Mouse (Mus musculus) myocyte (in vitro differentiated cells): ENCODE measurements around the gene Zfp131. TPM values are rescaled to one million over a fixed set of nuclear protein-coding genes. Genes with fewer than 3 reads are reported as not detected.

Experiments used
- H3K27me3 ChIP-seq: one replicate; pipeline ENCODE4 v1.6.1; 2011; ENCODE audit not compliant: control insufficient read depth, insufficient read depth, insufficient read length
- H3K36me3 ChIP-seq: one replicate; pipeline ENCODE4 v1.6.1; 2011; ENCODE audit not compliant: control insufficient read depth, insufficient read depth
- H3K4me2 ChIP-seq: one replicate; pipeline ENCODE4 v1.6.1; 2011; ENCODE audit warnings: low read depth, control low read depth
- H3K4me3 ChIP-seq: one replicate; pipeline ENCODE4 v1.5.1; 2011; ENCODE audit warnings: mild to moderate bottlenecking, control low read depth, moderate library complexity
- H3K79me2 ChIP-seq: one replicate; pipeline ENCODE4 v1.6.1; 2011; ENCODE audit not compliant: control insufficient read depth, insufficient read depth
- H3ac ChIP-seq: one replicate; pipeline ENCODE4 v1.6.1; 2011; ENCODE audit not compliant: control insufficient read depth, insufficient read length
- CEBPB ChIP-seq: IDR thresholded peaks from 2 replicates; pipeline ENCODE4 v1.6.1; 2011; ENCODE audit warnings: mild to moderate bottlenecking, moderate library complexity; ENCODE audit not compliant: poor library complexity, insufficient read depth, severe bottlenecking
- E2F4 ChIP-seq: IDR thresholded peaks from one replicate; pipeline ENCODE4 v1.6.1; 2011; ENCODE audit warnings: mild to moderate bottlenecking, control low read depth, moderate library complexity; ENCODE audit not compliant: insufficient read depth
- MAX ChIP-seq: IDR thresholded peaks from one replicate; pipeline ENCODE4 v1.6.1; 2011; ENCODE audit warnings: low read depth, mild to moderate bottlenecking, control low read depth
- MYOD1 ChIP-seq, 3 experiments: IDR thresholded peaks; one replicate each; pipeline ENCODE4 v1.6.1; 2011; ENCODE audit warnings: control low read depth in 2 of 3, low read depth in 2 of 3, mild to moderate bottlenecking in 2 of 3, moderate library complexity in 1 of 3; ENCODE audit not compliant: insufficient read length in 2 of 3, control insufficient read depth in 1 of 3
- MYOG ChIP-seq, 3 experiments: IDR thresholded peaks; one replicate each; pipeline ENCODE4 v1.6.1; 2011; ENCODE audit warnings: control low read depth in 2 of 3, low read depth in 2 of 3, mild to moderate bottlenecking in 2 of 3; ENCODE audit not compliant: insufficient read length in 2 of 3, control insufficient read depth in 1 of 3, insufficient read depth in 1 of 3
- POLR2A ChIP-seq: IDR thresholded peaks from one replicate; pipeline ENCODE4 v1.6.1; 2011; ENCODE audit warnings: low read depth, mild to moderate bottlenecking, control low read depth, moderate library complexity; ENCODE audit not compliant: insufficient read length
- POLR2AphosphoS2 ChIP-seq: IDR thresholded peaks from one replicate; pipeline ENCODE4 v1.6.1; 2011; ENCODE audit warnings: low read depth, control low read depth; ENCODE audit not compliant: insufficient read length
- REST ChIP-seq: IDR thresholded peaks from one replicate; pipeline ENCODE4 v1.6.1; 2011; ENCODE audit warnings: mild to moderate bottlenecking, control low read depth, moderate library complexity; ENCODE audit not compliant: insufficient read depth, insufficient read length
- SRF ChIP-seq: IDR thresholded peaks from one replicate; pipeline ENCODE4 v1.6.1; 2011; ENCODE audit warnings: low read depth; ENCODE audit not compliant: control insufficient read depth, insufficient read length
- TCF12 ChIP-seq: IDR thresholded peaks from one replicate; pipeline ENCODE4 v1.6.1; 2011; ENCODE audit warnings: mild to moderate bottlenecking, control low read depth; ENCODE audit not compliant: poor library complexity, insufficient read depth, severe bottlenecking
- TCF3 ChIP-seq: IDR thresholded peaks from one replicate; pipeline ENCODE4 v1.6.1; 2011; ENCODE audit warnings: low read depth, control low read depth; ENCODE audit not compliant: insufficient read length
- USF1 ChIP-seq: IDR thresholded peaks from one replicate; pipeline ENCODE4 v1.6.1; 2011; ENCODE audit warnings: low read depth, mild to moderate bottlenecking, control low read depth, moderate library complexity
- polyA plus RNA-seq: library from polyadenylated mRNA; unstranded; fragments of >200 nt; fragmentation: generic; extraction: Trizol; gene quantifications from one replicate; pipeline ENCODE4 v1.2.1, GENCODE M21; 2012; ENCODE audit warnings: missing spikeins

Gene Zfp131
- polyA plus RNA-seq, 1 experiment, result 9.1 TPM

- no peaks in the 10 kb centered on the region for H3K79me2 ChIP-seq
- H3K36me3 ChIP-seq, result no peaks in the 10 kb centered on the region
- H3K4me3 ChIP-seq, result no peak overlapping the region
- H3K4me2 ChIP-seq, result peak overlapping the region; percentile 27
- TF ChIP-seq MYOG (IDR thresholded peaks at IDR 0.05; ENCODE audit: control insufficient read depth in 1 of 3, insufficient read depth in 1 of 3, insufficient read length in 2 of 3, low read depth in 2 of 3) (no peak), SRF (no peak), POLR2A (no peak), MAX (no peak), POLR2AphosphoS2 (no peak), E2F4 (no peak), TCF12 (no peak), CEBPB (no peak), REST (no peak), USF1 (no peak), MYOD1 (IDR thresholded peaks at IDR 0.05; ENCODE audit: control insufficient read depth in 1 of 3, insufficient read length in 2 of 3, low read depth in 2 of 3) (no peak), TCF3 (no peak)
- H3ac ChIP-seq, result no peak overlapping the region
- no peaks in the 10 kb centered on the region for H3K27me3 ChIP-seq
Observed at GRCm38 (mm10) chr13:119723368-119723767, 67.3 kb downstream of the Zfp131 start.

- Histone ChIP-seq H3ac (no peak overlapping the region), H3K27me3 (no peaks in the 10 kb centered on the region), H3K4me3 (no peak overlapping the region), H3K36me3 (no peaks in the 10 kb centered on the region), H3K79me2 (no peaks in the 10 kb centered on the region), H3K4me2 (no peak overlapping the region)
- no peak for TF ChIP-seq E2F4
- no peak for TF ChIP-seq USF1
- TF ChIP-seq CEBPB, result no peak
- no peak for TF ChIP-seq SRF
- no peak for TF ChIP-seq TCF12
- TF ChIP-seq MYOG (IDR thresholded peaks at IDR 0.05; ENCODE audit: control insufficient read depth in 1 of 3, insufficient read depth in 1 of 3, insufficient read length in 2 of 3, low read depth in 2 of 3), result no peak
- TF ChIP-seq TCF3, result no peak
- no peak for TF ChIP-seq POLR2A
- no peak for TF ChIP-seq MYOD1 (IDR thresholded peaks at IDR 0.05; ENCODE audit: control insufficient read depth in 1 of 3, insufficient read length in 2 of 3, low read depth in 2 of 3)
- no peak for TF ChIP-seq POLR2AphosphoS2
- TF ChIP-seq REST, result no peak
- TF ChIP-seq MAX, result no peak
Observed at GRCm38 (mm10) chr13:119722447-119722846, 68.2 kb downstream of the Zfp131 start.

- no peaks in the 10 kb centered on the region for H3K79me2 ChIP-seq
Observed at GRCm38 (mm10) chr13:119716105-119716504, 74.6 kb downstream of the Zfp131 start.

More at GRCm38 (mm10) chr13:119716105-119716504, 74.6 kb downstream of the Zfp131 start:
- no peak overlapping the region for H3K4me2 ChIP-seq
- H3K36me3 ChIP-seq, result peaks cover 2% of the 10 kb centered on the region
- TF ChIP-seq POLR2A (no peak), MAX (no peak), MYOD1 (IDR thresholded peaks at IDR 0.05; ENCODE audit: control insufficient read depth in 1 of 3, insufficient read length in 2 of 3, low read depth in 2 of 3) (no peak), MYOG (IDR thresholded peaks at IDR 0.05; ENCODE audit: control insufficient read depth in 1 of 3, insufficient read depth in 1 of 3, insufficient read length in 2 of 3, low read depth in 2 of 3) (no peak), CEBPB (no peak), E2F4 (no peak), SRF (no peak), POLR2AphosphoS2 (no peak), REST (no peak), TCF12 (no peak), TCF3 (no peak), USF1 (no peak)
- H3K4me3 ChIP-seq, result no peak overlapping the region
- H3K27me3 ChIP-seq, result no peaks in the 10 kb centered on the region
- no peak overlapping the region for H3ac ChIP-seq

Other genes with a start within 250 kb of the Zfp131 start
- gene Ccl28, start 167.1 kb downstream of the Zfp131 start, polyA plus RNA-seq, result not detected
- gene Hmgcs1, start 100.5 kb downstream of the Zfp131 start, polyA plus RNA-seq, result 68.3 TPM
- 0.23 TPM for gene Nim1k, start 35.0 kb downstream of the Zfp131 start, polyA plus RNA-seq
- not detected for gene AF067063, start 39.3 kb upstream of the Zfp131 start, polyA plus RNA-seq
- gene D13Ertd608e, start 45.1 kb upstream of the Zfp131 start, polyA plus RNA-seq, result not detected
- not detected for gene Tcstv1, start 103.9 kb upstream of the Zfp131 start, polyA plus RNA-seq
- gene Gm21761, start 138.4 kb upstream of the Zfp131 start, polyA plus RNA-seq, result not detected
- gene B020031M17Rik, start 159.9 kb upstream of the Zfp131 start, polyA plus RNA-seq, result not detected
- not detected for gene Gm36079, start 236.1 kb upstream of the Zfp131 start, polyA plus RNA-seq